Mouse (Mus musculus): ENCODE measurements at regions not wholly inside any gene's neighbourhood (a gene's known extent, or its start where the extent isn't known, plus 50 kb on each side); places are given as distances from the start of the nearest gene placed in this dataset.
"Not testable (repeated sequence)": the region's sequence is repeated elsewhere in the genome, so short reads cannot be mapped to it uniquely, and the experiment has no call there.

DNA sequence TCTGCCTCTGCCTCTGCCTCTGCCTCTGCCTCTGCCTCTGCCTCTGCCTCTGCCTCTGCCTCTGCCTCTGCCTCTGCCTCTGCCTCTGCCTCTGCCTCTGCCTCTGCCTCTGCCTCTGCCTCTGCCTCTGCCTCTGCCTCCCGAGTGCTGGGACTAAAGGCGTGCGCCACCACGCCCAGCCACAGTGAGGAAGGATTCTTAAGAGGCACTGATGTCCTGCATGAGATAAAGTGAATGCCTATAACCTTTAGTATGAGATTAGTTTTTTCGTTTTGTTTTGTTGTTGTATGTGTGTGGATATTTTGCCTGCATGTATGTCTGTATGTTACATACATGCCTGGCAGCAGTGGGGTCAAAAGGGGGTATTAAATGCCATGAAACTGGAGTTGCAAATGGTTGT lies 63.2 kb downstream of the Hlx start:
- ATAC-seq (replicated peaks; ENCODE audit: poor library complexity, severe bottlenecking), result not testable (repeated sequence)

DNA sequence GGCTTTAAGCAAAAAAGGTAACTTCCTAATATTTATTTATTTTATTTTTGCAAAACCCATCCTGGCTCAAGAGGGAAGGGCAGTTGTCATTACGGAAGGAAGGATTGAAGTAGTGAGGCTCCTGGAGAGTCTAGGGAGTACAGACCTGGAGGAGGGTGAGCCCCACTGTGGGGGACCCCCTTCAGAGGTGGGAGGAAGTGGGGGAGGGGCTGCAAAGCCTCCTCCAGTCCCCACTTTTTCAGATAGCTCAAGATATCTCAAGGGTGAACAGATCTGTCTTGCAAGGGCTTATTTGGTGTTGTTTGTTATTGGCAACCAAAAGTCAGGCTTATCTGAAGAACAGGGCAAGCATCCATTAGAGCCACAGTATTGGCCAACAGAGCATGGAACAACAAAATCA lies 64.0 kb downstream of the Hlx start:
- no peak for ATAC-seq (replicated peaks; ENCODE audit: poor library complexity, severe bottlenecking)

- ATAC-seq (replicated peaks; ENCODE audit: poor library complexity, severe bottlenecking), result no peak
These were observed 64.4 kb downstream of the Hlx start for GRCm38 (mm10) chr1:184668022-184668421.

DNA sequence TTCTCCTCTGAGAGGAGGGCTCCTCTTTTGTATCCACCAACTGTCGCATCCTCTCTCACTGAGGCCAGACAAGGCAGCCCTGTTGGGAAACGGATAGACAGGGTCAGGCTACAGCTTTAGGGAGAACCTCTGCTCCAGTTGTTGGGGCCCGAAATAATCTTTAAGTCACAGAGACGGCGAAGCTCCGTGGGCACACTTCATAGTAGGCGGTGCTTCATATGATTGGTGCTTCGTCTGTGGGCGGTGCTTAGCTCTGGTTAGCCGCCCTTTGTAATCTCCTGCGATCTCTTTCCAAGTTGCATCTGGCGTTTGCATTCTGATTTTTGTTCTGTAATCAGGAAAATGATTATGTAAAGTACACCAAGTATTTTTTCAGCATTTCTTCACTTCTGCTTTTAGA lies 67.2 kb downstream of the Hlx start:
- peak; percentile 94 for ATAC-seq (replicated peaks; ENCODE audit: poor library complexity, severe bottlenecking)

- no peak for ATAC-seq (replicated peaks; ENCODE audit: poor library complexity, severe bottlenecking)
These were observed 68.4 kb downstream of the Hlx start for GRCm38 (mm10) chr1:184664098-184664375.

DNA sequence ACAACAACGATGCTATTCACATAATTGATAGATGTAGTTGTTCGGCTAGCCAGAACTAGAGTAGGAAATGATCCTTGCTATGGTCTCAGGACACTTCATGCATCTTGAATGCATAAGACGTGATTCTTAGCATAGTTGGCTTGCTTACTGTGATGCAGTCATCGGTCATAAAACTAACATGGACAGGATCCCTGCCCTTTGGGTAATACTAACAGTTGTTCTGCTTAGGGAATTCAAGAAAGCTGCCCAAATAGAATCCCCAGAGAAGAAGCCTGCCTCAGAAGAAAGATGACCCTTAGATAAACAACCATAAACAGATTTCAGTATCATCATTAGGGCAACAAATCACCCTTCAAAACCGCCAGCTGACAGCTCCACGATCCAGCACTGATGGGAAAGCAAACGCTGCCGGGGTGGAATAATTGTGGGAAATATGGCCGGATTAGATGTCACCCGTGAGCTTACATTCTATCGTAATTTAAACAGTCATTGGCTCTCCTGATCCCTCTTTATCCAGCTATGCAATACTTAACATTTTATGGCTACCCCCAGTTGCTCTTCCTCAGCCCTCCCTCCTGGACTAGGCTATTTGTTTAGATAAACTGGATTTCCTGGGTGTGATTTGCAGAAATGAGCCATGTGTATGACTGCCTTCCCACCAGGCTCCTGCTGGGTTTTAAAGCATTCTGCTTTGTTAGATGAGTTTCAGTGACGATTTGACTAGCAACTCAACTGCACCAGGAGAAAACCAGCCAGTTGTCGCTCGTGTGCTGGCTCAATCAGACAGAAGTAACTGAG lies 68.9 kb downstream of the Hlx start:
- no peak for ATAC-seq (replicated peaks; ENCODE audit: poor library complexity, severe bottlenecking)

DNA sequence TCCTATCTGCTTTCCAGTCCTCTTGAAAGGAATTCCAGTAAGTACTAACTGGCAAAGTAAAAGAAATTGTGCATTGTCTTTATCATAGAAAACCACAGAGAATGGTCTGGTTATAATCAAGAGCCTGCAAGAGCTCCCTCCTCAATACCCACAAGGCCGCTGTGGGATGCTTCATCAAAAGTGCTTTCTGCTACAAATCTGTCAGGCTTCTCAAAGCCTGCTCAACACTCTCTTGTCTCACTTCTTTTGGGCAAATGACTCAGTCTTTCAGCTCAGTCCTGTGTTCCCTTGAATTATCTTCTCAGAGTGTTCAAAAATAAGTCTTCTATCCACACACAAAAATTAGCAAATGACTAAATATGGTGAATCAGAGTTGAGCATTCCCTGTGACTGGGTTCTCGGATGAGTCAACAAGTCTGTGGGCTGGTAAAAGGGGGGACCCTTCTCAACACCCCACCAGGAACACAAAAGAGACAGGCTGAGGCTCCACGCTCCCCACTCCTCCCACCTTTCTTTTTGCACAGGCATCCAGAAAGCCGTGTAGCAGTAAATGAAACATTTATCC lies 81.8 kb downstream of the Hlx start:
- ATAC-seq (replicated peaks; ENCODE audit: poor library complexity, severe bottlenecking), result no peak

DNA sequence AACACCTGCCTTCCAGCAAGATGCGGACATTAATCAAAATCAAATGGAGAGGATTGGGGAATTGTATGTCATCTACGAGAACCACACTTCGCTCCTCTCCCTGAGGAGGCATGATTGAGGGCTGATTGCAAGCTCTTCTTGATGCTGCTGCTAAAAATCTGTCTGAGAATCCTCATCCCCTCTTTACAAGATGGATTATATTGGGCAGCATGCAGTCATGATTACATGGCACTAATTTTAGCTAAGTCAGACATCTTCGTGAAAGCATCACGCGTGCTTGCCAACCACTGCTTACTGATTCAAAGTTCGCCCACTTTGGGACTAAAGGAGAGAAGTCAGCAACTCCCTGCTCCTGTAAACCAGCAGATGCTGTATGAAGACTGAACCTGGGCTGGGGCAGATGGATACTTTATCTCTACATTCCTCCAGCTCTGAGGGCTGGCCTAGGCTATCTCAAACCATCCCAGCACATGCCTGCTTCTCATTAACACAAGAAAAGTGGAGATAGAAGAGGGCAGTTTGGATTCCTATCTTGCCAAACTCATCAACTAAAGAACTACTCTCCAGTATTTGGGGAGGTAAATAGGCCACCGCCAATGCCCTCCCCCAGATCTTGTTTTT lies 84.4 kb downstream of the Hlx start:
- ATAC-seq (replicated peaks; ENCODE audit: poor library complexity, severe bottlenecking), result no peak

GRCm38 (mm10) chr1:184644767-184645598 lies 87.4 kb downstream of the Hlx start:
- peak; percentile 9; the same call in 1 of the 2 replicates for ATAC-seq (replicated peaks; ENCODE audit: poor library complexity, severe bottlenecking)

GRCm38 (mm10) chr1:184630695-184631475 lies 101.5 kb downstream of the Hlx start:
- ATAC-seq (replicated peaks; ENCODE audit: poor library complexity, severe bottlenecking), result no peak

DNA sequence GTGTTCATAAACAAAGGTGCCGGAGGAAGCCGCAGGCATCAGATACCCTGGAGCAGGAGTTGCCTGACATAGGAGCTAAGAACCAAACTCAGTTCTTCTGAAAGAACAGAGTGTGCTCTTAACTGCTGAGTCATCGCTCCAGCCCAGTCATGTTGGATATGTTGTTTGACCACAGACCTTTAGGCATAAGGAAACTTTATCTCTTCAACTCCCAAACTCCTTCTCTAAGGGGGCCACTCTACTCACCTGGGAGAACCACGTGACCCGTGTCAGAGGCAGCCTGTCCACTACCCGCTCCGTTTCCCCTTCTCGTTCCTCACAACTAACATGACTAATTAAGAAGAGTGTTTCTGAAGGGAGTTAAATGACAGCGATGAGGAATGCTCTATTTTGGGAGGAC lies 103.2 kb downstream of the Hlx start:
- ATAC-seq (replicated peaks; ENCODE audit: poor library complexity, severe bottlenecking), result peak; percentile 42; the same call in 1 of the 2 replicates

- ATAC-seq (replicated peaks; ENCODE audit: poor library complexity, severe bottlenecking), result peak; percentile 55
These were observed 103.8 kb downstream of the Hlx start for GRCm38 (mm10) chr1:184628566-184629168.

- peak; percentile 64 for ATAC-seq (replicated peaks; ENCODE audit: poor library complexity, severe bottlenecking)
These were observed 110.0 kb downstream of the Hlx start for GRCm38 (mm10) chr1:184622462-184622861.

DNA sequence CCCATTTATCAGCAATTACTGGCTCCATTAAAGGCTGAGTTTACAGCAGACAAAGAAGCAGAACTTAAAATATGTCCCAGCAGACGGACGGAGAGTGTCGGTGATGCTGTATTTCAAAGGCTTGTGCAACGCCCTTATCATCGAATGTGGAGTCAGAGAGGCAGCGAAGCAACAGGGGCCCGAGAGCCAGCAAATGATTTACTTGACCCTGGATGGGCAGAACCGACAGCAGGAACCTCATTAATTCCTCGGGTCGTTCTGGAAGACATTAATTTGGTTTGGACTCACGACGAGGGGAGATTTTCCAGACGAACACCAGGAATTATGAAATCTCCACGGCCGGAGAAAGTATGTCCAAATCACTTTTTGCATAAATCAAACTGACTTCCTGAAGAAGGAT lies 110.5 kb downstream of the Hlx start:
- peak; percentile 25; the same call in 1 of the 2 replicates for ATAC-seq (replicated peaks; ENCODE audit: poor library complexity, severe bottlenecking)

DNA sequence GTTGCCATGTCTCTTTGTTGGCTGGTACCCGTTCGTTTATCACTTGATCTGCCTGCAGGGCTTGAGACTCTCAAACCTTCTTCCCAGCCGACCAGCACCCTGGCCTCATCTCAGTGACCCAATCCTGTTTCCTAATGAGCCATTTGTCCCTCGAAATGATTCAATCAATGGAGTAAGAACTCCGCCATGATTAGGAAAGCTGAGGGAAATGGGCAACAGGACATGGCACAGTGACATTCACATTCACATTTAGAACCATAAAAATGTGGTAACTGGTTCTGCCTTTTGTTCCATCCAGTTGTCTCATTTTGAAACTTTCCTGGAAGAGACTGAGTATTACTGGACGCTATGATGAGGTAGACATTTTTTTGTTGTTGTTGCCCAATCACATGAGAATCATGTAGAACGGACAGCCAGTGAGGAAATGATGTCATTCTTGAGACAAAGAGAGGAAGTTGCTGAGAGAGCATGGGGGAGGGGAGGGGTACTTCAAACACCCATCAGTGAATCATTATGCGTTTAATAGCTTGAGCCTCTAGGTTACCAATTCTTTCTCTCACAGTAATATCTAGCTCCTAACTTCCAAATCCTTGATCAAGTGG lies 114.5 kb downstream of the Hlx start:
- peak; percentile 75 for ATAC-seq (replicated peaks; ENCODE audit: poor library complexity, severe bottlenecking)

- peak; percentile 19; the same call in 1 of the 2 replicates for ATAC-seq (replicated peaks; ENCODE audit: poor library complexity, severe bottlenecking)
These were observed 116.4 kb downstream of the Hlx start for GRCm38 (mm10) chr1:184615991-184616390.

DNA sequence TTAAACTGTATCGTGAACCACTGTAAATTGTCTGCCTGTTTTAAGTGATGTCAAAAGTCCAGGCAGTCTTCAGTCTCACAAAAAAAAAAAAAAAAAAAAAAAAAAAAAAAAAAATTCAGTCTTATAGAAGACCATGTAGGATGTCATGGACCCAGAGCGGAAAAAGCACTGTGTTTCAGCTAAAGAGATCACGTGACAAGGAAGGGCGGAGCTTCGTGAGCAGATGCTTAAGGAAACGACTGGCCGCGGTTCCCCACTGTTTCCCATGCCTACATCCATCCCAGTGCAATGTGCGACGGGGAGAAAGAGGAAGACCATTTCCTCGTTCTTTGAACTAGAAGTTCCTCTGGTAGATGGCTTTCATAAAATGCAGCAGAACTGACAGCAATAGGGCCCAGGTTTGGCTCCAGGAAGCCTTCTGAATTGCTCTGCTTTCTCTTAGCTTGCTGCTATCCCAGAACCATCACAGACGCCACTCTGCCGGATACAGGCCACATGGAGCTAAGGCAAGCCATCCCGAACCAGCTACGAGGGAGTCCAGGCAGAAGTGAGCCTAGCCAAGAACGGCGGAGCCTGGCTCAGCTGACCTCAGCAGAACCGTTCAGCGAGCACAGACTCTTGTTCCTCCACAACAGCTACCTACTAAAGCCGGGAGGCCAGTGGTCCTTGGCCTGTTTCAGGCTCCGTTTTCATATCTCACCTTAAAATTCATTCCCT lies 117.6 kb downstream of the Hlx start:
- ATAC-seq (replicated peaks; ENCODE audit: poor library complexity, severe bottlenecking), result peak; percentile 40

GRCm38 (mm10) chr1:184612880-184613279 lies 119.5 kb downstream of the Hlx start:
- no peak for ATAC-seq (replicated peaks; ENCODE audit: poor library complexity, severe bottlenecking)

GRCm38 (mm10) chr1:184608938-184609337 lies 123.5 kb downstream of the Hlx start:
- no peak for ATAC-seq (replicated peaks; ENCODE audit: poor library complexity, severe bottlenecking)

Data from granulocyte monocyte progenitor cell, adult 5-6 weeks (primary cell).